Mouse (Mus musculus): ENCODE results near the gene Vmn2r74. TPM values are rescaled to one million over a fixed set of nuclear protein-coding genes. Genes with fewer than 3 reads are reported as not detected.

The Vmn2r74 gene
- total RNA-seq (2021), result not detected
- long read RNA-seq, experiment 1, result 0 reads
- long read RNA-seq, experiment 2, result 0 reads

DNA sequence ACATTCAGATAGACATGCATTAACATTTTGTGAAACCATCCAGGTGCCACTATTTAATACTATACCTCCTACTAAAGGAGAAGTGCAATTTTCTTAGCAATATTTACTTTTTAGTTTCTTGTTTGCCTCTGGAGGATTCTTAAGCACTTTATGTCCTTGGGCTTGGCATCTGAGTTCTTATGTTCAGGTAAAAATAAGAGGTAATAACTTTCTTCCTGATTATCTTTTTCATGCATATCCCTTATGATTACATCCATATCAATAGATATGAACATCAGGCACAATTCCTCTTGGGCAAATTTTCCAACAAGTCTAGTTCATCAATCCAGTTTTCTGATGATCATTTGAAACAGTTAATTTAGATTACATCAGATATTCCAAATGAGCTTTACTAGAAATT is at the start of gene Vmn2r74:
Vmn2r74 (minus strand) TSS at position 101 of the 400 bp plus-strand sequence.
- intact Hi-C loops (cut with DNase I), result no loop called here
- no peak for TF ChIP-seq CTCF (IDR thresholded peaks at IDR 0.05)
- Histone ChIP-seq H3K27ac (no peak within 1 kb of the TSS), H3K4me3 (no peak within 1 kb of the TSS)
- no peak for DNase-seq (ENCODE audit: extremely low spot score in 1 of 2, low spot score in 2 of 2)

DNA sequence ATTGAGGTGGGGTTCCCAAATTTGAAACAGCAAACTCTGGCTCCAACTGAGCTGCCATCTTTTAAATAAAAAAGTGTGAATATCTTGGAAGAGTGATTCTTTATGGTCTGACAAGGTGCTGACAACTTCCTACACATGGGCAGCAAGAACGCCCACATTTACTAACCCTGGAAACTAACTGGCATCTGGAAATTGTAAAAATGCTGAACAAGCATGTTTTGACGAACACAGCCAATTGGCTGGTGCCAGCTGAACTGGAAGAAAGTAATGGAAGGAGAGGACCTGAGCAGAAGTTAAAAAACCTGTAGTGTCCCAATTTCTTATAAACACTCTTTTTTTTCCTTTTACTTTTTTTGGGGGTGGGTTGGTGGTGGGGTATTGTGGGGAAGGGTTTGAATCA is 46.1 kb upstream of the Vmn2r74 start:
- Histone ChIP-seq H3K4me3 (no peak overlapping the region), H3K27ac (no peak overlapping the region)
- intact Hi-C loops (cut with DNase I), result no loop called here
- TF ChIP-seq CTCF (IDR thresholded peaks at IDR 0.05), result no peak
- DNase-seq (ENCODE audit: extremely low spot score in 1 of 2, low spot score in 2 of 2), result no peak

Other genes starting within 250 kb of the Vmn2r74 start
- not detected for gene Vmn2r72, start 206.5 kb downstream of the Vmn2r74 start, total RNA-seq (2021)
- not detected for gene Vmn2r73, start 85.4 kb downstream of the Vmn2r74 start, total RNA-seq (2021)
- not detected for gene Vmn2r75, start 210.1 kb upstream of the Vmn2r74 start, total RNA-seq (2021)

Measured in left cerebral cortex, adult 2 months (tissue).